Mouse (Mus musculus): ENCODE measurements around the gene Rgs13. TPM values are rescaled to one million over a fixed set of nuclear protein-coding genes. Genes with fewer than 3 reads are reported as not detected.
"Not testable (repeated sequence)": the region's sequence is repeated elsewhere in the genome, so short reads cannot be mapped to it uniquely, and the experiment has no call there.

Rgs13 gene
- polyA plus RNA-seq, 1 experiment: not detected

GRCm38 (mm10) chr1:144166275-144166674 is 10.9 kb downstream of the Rgs13 start:
- H3K27me3 ChIP-seq (ENCODE audit: control insufficient read depth, insufficient read depth, low read length): no peaks in the 10 kb centered on the region
- TF ChIP-seq CTCF (IDR thresholded peaks at IDR 0.05; ENCODE audit: extremely low read depth, insufficient read depth, insufficient read length, insufficient replicate concordance) (no peak), POLR2A (IDR thresholded peaks at IDR 0.05; ENCODE audit: low read depth, low read length) (no peak)
- DNase-seq (ENCODE audit: low read depth in 1 of 2, low spot score in 2 of 2): no peak
- H3K4me1 ChIP-seq (ENCODE audit: control insufficient read depth, insufficient read depth, insufficient read length): no peaks in the 10 kb centered on the region
- H3K27ac ChIP-seq (ENCODE audit: insufficient read depth, low read length): no peak overlapping the region
- no peaks in the 10 kb centered on the region for H3K36me3 ChIP-seq (ENCODE audit: control insufficient read depth, insufficient read depth, low read length)
- H3K4me3 ChIP-seq (ENCODE audit: extremely low read depth, insufficient read depth, insufficient read length): no peak overlapping the region
- 47% methylated on average over 2 of the region's 2 CpGs for WGBS

GRCm38 (mm10) chr1:144152526-144152925 is 24.6 kb downstream of the Rgs13 start:
- no peaks in the 10 kb centered on the region for H3K36me3 ChIP-seq (ENCODE audit: control insufficient read depth, insufficient read depth, low read length)
- no peak for DNase-seq (ENCODE audit: low read depth in 1 of 2, low spot score in 2 of 2)
- TF ChIP-seq CTCF (IDR thresholded peaks at IDR 0.05; ENCODE audit: extremely low read depth, insufficient read depth, insufficient read length, insufficient replicate concordance) (no peak), POLR2A (IDR thresholded peaks at IDR 0.05; ENCODE audit: low read depth, low read length) (no peak)
- no peak overlapping the region for H3K4me3 ChIP-seq (ENCODE audit: extremely low read depth, insufficient read depth, insufficient read length)
- WGBS: 76% methylated on average over 1 of the region's 1 CpGs
- no peaks in the 10 kb centered on the region for H3K4me1 ChIP-seq (ENCODE audit: control insufficient read depth, insufficient read depth, insufficient read length)
- no peak overlapping the region for H3K27ac ChIP-seq (ENCODE audit: insufficient read depth, low read length)
- no peaks in the 10 kb centered on the region for H3K27me3 ChIP-seq (ENCODE audit: control insufficient read depth, insufficient read depth, low read length)

GRCm38 (mm10) chr1:144152184-144152525 is 25.0 kb downstream of the Rgs13 start:
- WGBS: 90% methylated on average over 1 of the region's 1 CpGs
- H3K36me3 ChIP-seq (ENCODE audit: control insufficient read depth, insufficient read depth, low read length): no peaks in the 10 kb centered on the region
- TF ChIP-seq POLR2A (IDR thresholded peaks at IDR 0.05; ENCODE audit: low read depth, low read length) (no peak), CTCF (IDR thresholded peaks at IDR 0.05; ENCODE audit: extremely low read depth, insufficient read depth, insufficient read length, insufficient replicate concordance) (no peak)

GRCm38 (mm10) chr1:144151401-144152183 is 25.6 kb downstream of the Rgs13 start:
- H3K36me3 ChIP-seq (ENCODE audit: control insufficient read depth, insufficient read depth, low read length): no peaks in the 10 kb centered on the region
- WGBS: 81% methylated on average over 5 of the region's 5 CpGs
- no peak overlapping the region for H3K27ac ChIP-seq (ENCODE audit: insufficient read depth, low read length)
- no peaks in the 10 kb centered on the region for H3K4me1 ChIP-seq (ENCODE audit: control insufficient read depth, insufficient read depth, insufficient read length)
- H3K27me3 ChIP-seq (ENCODE audit: control insufficient read depth, insufficient read depth, low read length): no peaks in the 10 kb centered on the region
- no peak overlapping the region for H3K4me3 ChIP-seq (ENCODE audit: extremely low read depth, insufficient read depth, insufficient read length)
- DNase-seq (ENCODE audit: low read depth in 1 of 2, low spot score in 2 of 2): no peak
- TF ChIP-seq POLR2A (IDR thresholded peaks at IDR 0.05; ENCODE audit: low read depth, low read length): no peak

More at GRCm38 (mm10) chr1:144152184-144152525, 25.0 kb downstream of the Rgs13 start:
- DNase-seq (ENCODE audit: low read depth in 1 of 2, low spot score in 2 of 2): no peak
- Histone ChIP-seq H3K27ac (ENCODE audit: insufficient read depth, low read length) (no peak overlapping the region), H3K27me3 (ENCODE audit: control insufficient read depth, insufficient read depth, low read length) (no peaks in the 10 kb centered on the region), H3K4me1 (ENCODE audit: control insufficient read depth, insufficient read depth, insufficient read length) (no peaks in the 10 kb centered on the region), H3K4me3 (ENCODE audit: extremely low read depth, insufficient read depth, insufficient read length) (no peak overlapping the region)

GRCm38 (mm10) chr1:144149997-144150396 is 27.2 kb downstream of the Rgs13 start:
- Histone ChIP-seq H3K27ac (ENCODE audit: insufficient read depth, low read length) (no peak overlapping the region), H3K36me3 (ENCODE audit: control insufficient read depth, insufficient read depth, low read length) (no peaks in the 10 kb centered on the region), H3K4me1 (ENCODE audit: control insufficient read depth, insufficient read depth, insufficient read length) (no peaks in the 10 kb centered on the region), H3K27me3 (ENCODE audit: control insufficient read depth, insufficient read depth, low read length) (no peaks in the 10 kb centered on the region), H3K4me3 (ENCODE audit: extremely low read depth, insufficient read depth, insufficient read length) (no peak overlapping the region)
- TF ChIP-seq POLR2A (IDR thresholded peaks at IDR 0.05; ENCODE audit: low read depth, low read length): no peak
- no peak for TF ChIP-seq CTCF (IDR thresholded peaks at IDR 0.05; ENCODE audit: extremely low read depth, insufficient read depth, insufficient read length, insufficient replicate concordance)
- DNase-seq (ENCODE audit: low read depth in 1 of 2, low spot score in 2 of 2): no peak
- WGBS: 85% methylated on average over 3 of the region's 3 CpGs

GRCm38 (mm10) chr1:144141398-144141797 is 35.8 kb downstream of the Rgs13 start:
- H3K27me3 ChIP-seq (ENCODE audit: control insufficient read depth, insufficient read depth, low read length): not testable (repeated sequence)
- WGBS: 90% methylated on average over 2 of the region's 2 CpGs

GRCm38 (mm10) chr1:144139847-144140246 is 37.3 kb downstream of the Rgs13 start:
- no peaks in the 10 kb centered on the region for H3K36me3 ChIP-seq (ENCODE audit: control insufficient read depth, insufficient read depth, low read length)
- no peaks in the 10 kb centered on the region for H3K27me3 ChIP-seq (ENCODE audit: control insufficient read depth, insufficient read depth, low read length)
- TF ChIP-seq CTCF (IDR thresholded peaks at IDR 0.05; ENCODE audit: extremely low read depth, insufficient read depth, insufficient read length, insufficient replicate concordance) (no peak), POLR2A (IDR thresholded peaks at IDR 0.05; ENCODE audit: low read depth, low read length) (no peak)
- H3K27ac ChIP-seq (ENCODE audit: insufficient read depth, low read length): no peak overlapping the region
- no peak overlapping the region for H3K4me3 ChIP-seq (ENCODE audit: extremely low read depth, insufficient read depth, insufficient read length)
- DNase-seq (ENCODE audit: low read depth in 1 of 2, low spot score in 2 of 2): no peak
- 64% methylated on average over 1 of the region's 1 CpGs for WGBS
- H3K4me1 ChIP-seq (ENCODE audit: control insufficient read depth, insufficient read depth, insufficient read length): no peaks in the 10 kb centered on the region

More at GRCm38 (mm10) chr1:144141398-144141797, 35.8 kb downstream of the Rgs13 start:
- H3K27ac ChIP-seq (ENCODE audit: insufficient read depth, low read length); H3K4me1 ChIP-seq (ENCODE audit: control insufficient read depth, insufficient read depth, insufficient read length); DNase-seq (ENCODE audit: low read depth in 1 of 2, low spot score in 2 of 2); H3K4me3 ChIP-seq (ENCODE audit: extremely low read depth, insufficient read depth, insufficient read length); H3K36me3 ChIP-seq (ENCODE audit: control insufficient read depth, insufficient read depth, low read length): not testable (repeated sequence)
